Mouse (Mus musculus) right cerebral cortex, postnatal 36 days (tissue): ENCODE data around the gene Togaram1.
A peak's percentile ranks its signal among the peaks of the same experiment; 100 is the strongest.

Experiments
- DNase-seq, 2 experiments: peaks; one replicate each; pipeline ENCODE4 v3.0.0; 2022; ENCODE audit warnings: low spot score in 2 of 2, mixed read lengths in 1 of 2

Gene Togaram1

DNA sequence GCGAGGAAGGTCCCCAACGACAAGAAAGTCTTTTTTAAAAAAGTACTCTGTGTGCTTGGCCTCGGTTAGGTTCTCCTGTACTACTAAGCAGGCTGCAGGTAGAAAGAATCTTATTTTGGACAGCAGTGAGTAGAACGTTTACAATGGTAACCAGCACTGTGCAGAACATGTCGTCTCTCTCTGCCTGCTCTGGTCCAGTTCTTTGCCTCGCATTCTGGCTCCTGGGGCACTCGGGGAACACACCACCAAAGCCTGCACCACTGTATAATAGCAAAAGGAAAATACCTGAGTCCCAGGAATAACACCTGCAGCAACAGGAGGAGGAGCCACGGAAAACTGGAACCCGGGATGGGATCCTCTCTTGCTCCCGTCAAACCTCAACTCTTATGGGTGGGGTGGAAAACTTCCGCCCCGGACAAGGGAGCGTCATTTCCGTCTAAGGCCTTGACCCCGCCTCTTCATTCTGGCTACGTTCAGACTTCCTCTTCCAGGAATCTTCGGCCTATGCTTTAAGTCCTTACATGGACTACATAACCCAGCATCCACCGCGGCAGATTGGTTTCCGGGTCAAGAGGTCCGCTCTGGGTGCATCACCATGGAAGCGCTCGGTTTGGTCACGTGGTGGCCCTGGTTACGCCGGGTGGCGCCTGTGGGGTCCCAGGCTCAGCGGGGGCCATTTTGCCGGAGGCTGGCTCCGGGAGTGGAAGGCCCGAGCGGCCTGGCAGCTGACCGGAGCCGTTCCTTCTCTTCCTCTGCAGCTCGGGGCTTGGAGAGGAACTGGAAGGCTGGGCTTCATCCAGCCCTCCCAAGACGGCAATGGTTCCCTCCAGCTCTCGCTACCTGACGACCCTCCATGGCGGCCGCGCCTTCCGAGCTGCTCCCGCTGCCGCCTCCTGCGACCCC, at the start of gene Togaram1, which contains the start of gene Klhl28:
Gene Togaram1, plus strand, starts transcription at position 681 of the 903 bp plus-strand sequence.
Gene Klhl28, minus strand, starts transcription at position 411 of the 903 bp plus-strand sequence.
- DNase-seq = peak; percentile 100

DNA sequence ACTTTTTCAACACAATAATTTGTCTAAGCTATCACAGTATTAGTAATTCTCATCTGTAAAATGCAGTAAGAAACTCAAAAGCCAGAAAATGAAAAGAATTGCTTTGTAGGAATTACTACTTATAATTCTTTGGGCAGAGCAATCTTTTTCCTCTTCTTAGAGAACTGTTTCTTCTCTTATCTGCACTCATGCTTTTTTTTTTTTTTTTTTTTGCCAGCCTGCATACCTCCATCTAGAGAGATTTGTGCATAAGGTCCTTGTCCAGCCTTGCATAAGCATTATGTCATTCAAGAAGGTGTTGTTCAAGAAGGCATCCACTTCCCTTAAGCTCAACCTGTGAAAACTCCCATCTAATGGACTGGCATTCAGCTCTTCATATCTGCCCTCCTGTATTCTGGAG, 48.9 kb upstream of the Togaram1 start:
- no peak for DNase-seq

- DNase-seq = peak; percentile 91 to 95
These were observed 47.8 kb upstream of the Togaram1 start, which contains the start of gene Gm527 for GRCm38 (mm10) chr12:64917578-64918471. Gene Gm527 (plus strand): TSS chr12:64917906.

DNA sequence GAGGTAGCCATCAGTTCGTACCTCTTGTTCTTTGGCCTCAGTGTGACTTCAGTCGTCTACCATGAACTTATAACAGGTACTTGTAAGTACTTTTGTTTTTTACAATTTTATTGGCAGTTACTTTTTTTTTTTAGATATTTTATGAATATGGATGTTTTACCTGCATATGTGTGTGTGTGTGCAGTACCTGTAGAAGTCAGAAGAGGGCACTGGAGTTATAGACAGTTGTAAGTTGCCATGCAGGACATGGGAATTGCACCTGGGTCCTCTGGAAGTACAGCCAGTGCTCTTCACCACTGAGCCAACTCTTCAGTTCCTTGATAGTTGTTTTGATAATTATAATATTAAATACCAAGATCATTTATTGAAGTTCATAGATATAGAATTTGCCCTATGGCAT, 28.1 kb upstream of the Togaram1 start:
- no peak for DNase-seq

GRCm38 (mm10) chr12:64964560-64964959, 1.0 kb upstream of the Togaram1 start:
- DNase-seq = no peak

GRCm38 (mm10) chr12:64966101-64966631, 562 bp downstream of the Togaram1 start:
- DNase-seq = peak; percentile 14 to 25

DNA sequence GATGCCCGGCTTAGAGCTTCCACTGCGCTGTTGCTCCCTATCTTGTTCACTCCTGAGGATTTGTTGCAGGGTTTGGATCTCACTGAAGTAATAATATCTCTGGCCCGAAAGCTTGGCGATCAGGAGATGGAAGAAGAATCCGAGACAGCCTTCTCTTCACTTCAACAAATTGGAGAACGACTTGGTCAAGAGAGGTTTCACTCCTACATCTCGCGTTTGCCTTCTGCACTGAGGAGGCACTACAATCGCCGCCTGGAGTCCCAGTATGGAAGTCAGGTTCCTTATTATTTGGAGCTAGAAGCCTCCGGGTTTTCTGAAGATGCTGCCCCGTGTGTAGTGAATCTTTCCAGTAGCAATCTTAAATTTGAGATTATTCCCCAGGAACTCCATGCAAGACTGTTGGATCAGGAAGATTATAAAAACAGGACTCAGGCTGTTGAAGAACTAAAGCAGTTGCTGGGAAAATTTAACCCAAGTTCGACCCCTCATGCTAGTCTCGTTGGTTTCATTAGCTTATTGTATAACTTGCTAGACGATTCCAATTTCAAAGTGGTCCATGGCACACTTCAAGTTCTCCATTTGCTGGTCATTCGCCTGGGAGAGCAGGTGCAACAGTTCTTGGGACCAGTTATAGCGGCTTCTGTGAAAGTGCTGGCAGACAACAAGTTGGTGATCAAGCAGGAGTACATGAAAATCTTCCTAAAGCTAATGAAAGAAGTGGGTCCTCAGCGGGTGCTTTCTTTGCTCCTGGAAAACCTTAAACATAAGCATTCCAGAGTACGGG, 1.2 kb downstream of the Togaram1 start:
- DNase-seq = no peak

DNA sequence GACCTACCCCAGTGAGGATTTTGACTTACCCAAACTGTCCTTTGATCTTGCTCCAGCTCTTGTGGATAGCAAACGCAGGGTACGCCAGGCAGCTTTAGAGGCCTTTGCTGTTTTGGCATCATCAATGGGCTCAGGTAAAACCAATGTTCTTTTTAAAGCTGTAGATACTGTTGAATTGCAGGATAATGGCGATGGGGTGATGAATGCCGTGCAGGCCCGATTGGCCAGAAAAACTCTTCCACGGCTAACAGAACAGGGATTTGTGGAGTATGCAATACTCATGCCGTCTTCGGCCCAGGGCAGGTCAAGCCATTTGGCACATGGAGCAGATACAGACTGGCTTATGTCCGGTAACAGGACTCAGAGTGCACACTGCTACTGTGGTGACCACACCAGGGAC, 1.9 kb downstream of the Togaram1 start:
- no peak for DNase-seq

GRCm38 (mm10) chr12:64968067-64968466, 2.5 kb downstream of the Togaram1 start:
- DNase-seq = no peak

GRCm38 (mm10) chr12:64971399-64971798, 5.8 kb downstream of the Togaram1 start:
- no peak for DNase-seq

DNA sequence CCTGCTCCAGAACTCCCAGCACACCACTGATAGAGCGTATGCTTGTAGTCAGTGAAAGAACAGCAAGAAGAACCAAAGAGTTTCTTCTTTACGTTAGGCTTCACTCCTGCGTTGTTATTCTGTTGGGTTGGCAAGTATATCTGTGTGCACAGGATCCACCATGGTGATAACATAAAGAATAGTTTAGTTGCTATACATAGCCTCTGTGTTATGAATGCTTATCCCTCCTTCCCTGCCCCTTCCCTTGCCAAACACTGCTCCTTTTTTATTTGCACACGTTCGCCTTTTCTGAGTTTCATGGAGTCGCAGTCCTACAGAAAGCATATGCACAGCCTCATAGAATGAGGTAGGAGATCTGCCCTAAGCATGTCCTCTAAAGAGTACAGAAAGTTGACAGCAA, 6.5 kb downstream of the Togaram1 start:
- no peak for DNase-seq

DNA sequence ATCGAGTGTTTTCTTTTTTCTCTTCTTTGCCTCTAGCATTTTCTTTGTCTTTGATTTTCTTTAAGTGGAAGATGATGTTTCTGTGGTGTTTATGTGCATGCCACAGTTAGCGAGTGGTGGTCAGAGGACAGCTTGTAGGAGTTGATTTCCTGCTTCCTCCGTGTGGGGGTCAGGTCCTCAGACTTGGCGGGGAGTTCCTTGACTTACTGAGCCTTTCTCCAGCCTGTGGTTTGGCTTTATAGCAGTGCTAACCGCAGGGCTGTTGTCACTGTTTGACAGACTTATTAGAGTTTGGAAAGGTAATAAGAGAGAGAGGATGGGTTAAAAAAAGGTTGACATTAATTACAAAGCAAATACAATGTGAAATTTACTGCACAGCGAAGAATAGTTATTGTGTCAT, 10.0 kb downstream of the Togaram1 start:
- no peak for DNase-seq

DNA sequence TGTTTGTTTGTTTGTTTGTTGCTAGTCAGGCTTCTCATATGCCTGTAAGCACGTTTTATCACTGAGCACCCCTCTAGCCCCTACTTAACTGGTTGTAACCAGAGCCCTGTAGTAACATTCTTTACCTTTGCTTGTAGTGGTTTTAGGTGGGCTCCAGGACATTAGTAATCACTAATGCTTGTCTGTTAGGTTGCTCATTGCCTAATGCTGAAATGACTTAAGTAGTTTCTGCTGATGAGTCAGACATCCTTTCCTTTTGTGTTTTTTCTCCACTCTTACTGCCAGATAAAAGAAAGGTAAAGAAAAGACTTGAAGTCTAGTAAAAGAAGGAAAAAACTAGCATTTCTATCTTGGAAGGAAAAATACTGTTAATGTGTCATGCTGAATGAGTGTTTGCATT, 10.6 kb downstream of the Togaram1 start:
- DNase-seq = no peak

DNA sequence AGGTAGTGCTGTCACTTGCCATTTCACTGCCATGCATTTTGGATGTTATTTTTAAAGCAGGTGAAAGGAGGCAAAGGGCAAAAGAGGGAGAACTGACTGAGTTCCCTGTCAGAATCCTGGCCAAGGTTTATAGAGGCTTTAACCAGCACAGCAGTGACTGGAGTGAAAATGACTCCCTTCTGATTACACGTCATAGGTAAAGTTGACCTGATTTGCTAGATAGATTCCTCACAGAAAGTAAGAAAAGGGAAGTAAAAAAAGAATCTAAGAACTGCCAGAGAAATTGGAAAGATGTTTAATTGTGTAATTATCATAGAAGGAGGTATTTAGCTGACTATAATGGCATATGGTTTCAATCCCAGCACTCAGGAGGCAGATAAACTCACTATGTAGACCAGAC, 11.9 kb downstream of the Togaram1 start:
- DNase-seq = no peak

DNA sequence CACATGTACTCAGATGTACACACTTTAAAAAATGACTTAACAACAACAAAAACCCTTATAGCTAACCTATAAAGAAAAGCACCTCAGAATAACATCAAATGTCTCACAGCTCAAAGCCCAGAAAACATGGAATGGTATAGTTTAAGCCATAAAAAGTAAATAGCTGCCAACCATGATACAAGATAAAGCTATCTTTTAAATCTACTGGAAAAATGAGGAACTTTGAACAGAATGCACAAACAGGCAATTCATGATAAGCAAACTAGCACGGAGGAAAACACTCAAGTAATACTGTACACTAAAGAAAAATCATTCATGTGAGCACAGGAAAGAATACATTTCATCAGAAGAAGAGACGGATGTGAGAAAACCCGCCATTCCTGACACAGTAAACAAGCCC, 42.1 kb downstream of the Togaram1 start:
- no peak for DNase-seq

- peak in 1 of 2 experiments; percentile 12 for DNase-seq
These were observed 57.2 kb downstream of the Togaram1 start for GRCm38 (mm10) chr12:65022842-65023241.

DNA sequence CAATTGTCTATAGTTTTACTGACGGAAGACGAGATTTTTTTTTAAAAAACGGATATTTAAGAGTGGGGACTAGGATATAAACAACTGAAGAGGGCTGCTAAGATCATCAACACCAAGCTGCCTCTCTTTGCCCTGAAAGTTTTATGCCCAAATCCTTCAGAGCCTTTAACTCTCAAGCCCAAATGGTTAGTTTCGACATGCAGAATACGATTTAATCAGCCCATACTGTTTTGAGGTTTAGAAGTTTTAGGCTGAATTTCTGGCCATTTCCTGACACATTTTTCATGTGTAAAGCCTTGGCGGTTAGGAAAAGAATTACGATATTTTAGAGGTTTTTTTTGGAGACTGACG, 70.2 kb downstream of the Togaram1 start:
- DNase-seq = no peak

DNA sequence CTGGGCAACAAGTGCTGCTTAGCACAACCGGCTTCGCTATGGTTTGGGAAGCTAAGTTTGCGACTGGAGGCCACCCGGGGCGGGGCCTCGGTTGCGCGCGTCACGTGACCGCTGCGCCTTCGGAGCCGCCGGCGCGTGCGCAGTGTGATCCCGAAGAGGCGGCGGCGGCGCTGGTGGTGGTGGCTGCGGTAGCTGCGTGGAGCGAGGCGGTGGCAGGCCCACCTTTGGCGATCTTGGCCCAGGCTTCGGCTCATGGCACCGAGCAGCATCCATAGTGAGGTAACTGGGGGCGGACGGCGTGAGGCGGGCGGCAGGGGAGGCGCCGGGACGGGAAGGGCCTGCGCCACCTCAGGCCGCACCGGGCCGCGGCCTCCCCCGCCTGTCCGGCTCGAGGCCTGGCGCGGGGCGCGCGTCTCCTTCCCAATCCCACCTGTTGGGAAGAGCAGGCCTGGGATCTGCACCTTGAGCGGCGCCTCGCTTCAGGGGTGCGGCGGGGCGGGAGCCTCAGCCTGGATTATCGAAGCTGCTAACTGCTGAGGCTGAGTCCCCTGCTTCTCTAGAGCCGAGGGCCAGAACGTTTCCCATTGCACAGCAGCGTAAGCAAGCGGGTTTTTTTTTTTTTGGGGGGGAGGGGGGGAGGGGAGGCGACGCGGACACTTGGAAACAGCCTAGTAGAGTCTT, 70.7 kb downstream of the Togaram1 start, which contains the start of gene Prpf39:
Gene Prpf39, plus strand, starts transcription at position 144 of the 681 bp plus-strand sequence.
- DNase-seq = peak; percentile 84 to 85

GRCm38 (mm10) chr12:65036892-65037545, 71.4 kb downstream of the Togaram1 start:
- no peak for DNase-seq

DNA sequence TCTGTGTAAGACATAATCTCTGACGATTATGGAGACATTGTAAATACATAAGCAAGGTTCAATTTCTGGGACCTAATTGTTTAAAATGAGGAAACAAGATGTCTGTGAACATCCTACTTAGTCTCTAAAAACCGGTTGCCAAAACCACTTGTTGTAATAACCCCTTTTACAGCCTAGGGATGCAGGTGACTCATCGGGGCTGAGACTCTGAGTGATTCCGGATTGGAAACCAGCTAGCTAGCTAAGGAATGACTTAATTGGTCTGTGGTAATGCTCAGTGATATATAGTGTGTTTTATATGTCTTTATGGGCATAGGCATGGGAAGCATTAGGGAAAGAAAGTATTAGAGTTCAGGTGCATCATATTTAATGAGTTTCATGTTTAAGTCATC, 71.9 kb downstream of the Togaram1 start:
- DNase-seq = no peak
